Mouse (Mus musculus): ENCODE measurements around the gene Acvr1c. TPM values are rescaled to one million over a fixed set of nuclear protein-coding genes. Genes with fewer than 3 reads are reported as not detected.

The Acvr1c gene
- polyA plus RNA-seq, 1 experiment = 0.58 TPM

GRCm38 (mm10) chr2:58282259-58282910, 75.3 kb downstream of the Acvr1c start:
- no peak for DNase-seq (ENCODE audit: low spot score)

- DNase-seq (ENCODE audit: low spot score) = no peak
These were observed 76.6 kb downstream of the Acvr1c start for GRCm38 (mm10) chr2:58281046-58281445.

GRCm38 (mm10) chr2:58279163-58279562, 78.5 kb downstream of the Acvr1c start:
- DNase-seq (ENCODE audit: low spot score) = no peak

GRCm38 (mm10) chr2:58276454-58276853, 81.2 kb downstream of the Acvr1c start:
- DNase-seq (ENCODE audit: low spot score) = no peak

- DNase-seq (ENCODE audit: low spot score) = no peak
These were observed 117.1 kb downstream of the Acvr1c start for GRCm38 (mm10) chr2:58240639-58241038.

- DNase-seq (ENCODE audit: low spot score) = no peak
These were observed 120.2 kb downstream of the Acvr1c start for GRCm38 (mm10) chr2:58237487-58237886.

Other genes starting within 250 kb of the Acvr1c start
- gene Cytip, start 162.4 kb downstream of the Acvr1c start, polyA plus RNA-seq (2012; rRNA removed) = 4.6 and 5.0 TPM in 2 replicates
- gene Gm17409, start 112.2 kb upstream of the Acvr1c start, polyA plus RNA-seq (2012; rRNA removed) = not detected in 2 replicates
- 21.9 and 31.2 TPM in 2 replicates for gene Acvr1, start 209.3 kb upstream of the Acvr1c start, polyA plus RNA-seq (2012; rRNA removed)
- gene Upp2, start 209.4 kb upstream of the Acvr1c start, polyA plus RNA-seq (2012; rRNA removed) = 14.5 and 14.9 TPM in 2 replicates

Data from urinary bladder, adult 2 months (tissue).